Mouse (Mus musculus) CH12.LX (cell line): ENCODE results near the gene Msi2.

Experiments used
- BHLHE40 ChIP-seq: IDR thresholded peaks from 2 replicates; pipeline ENCODE4 v1.6.1; 2011; ENCODE audit warnings: mild to moderate bottlenecking, low read depth, low read length, improper control_type of control experiment
- CHD1 ChIP-seq: IDR thresholded peaks from 2 replicates; pipeline ENCODE4 v1.6.1; 2012; ENCODE audit warnings: low read depth, low read length, improper control_type of control experiment, inconsistent platforms
- CTCF ChIP-seq, 2 experiments: IDR thresholded peaks in 1 of 2; conservative IDR thresholded peaks in 1 of 2; 2 replicates each; pipeline ENCODE4 v1.5.1; 2011 to 2012; ENCODE audit warnings: low read depth in 2 of 2, low read length in 2 of 2, improper control_type of control experiment in 1 of 2, inconsistent platforms in 1 of 2, mild to moderate bottlenecking in 1 of 2, moderate library complexity in 1 of 2
- POLR2A ChIP-seq: IDR thresholded peaks from 2 replicates; pipeline ENCODE4 v1.6.1; 2011; ENCODE audit warnings: low read depth, mild to moderate bottlenecking, improper control_type of control experiment, low read length
- RAD21 ChIP-seq: IDR thresholded peaks from 2 replicates; pipeline ENCODE4 v1.6.1; 2011; ENCODE audit warnings: low read depth, mild to moderate bottlenecking, low read length, improper control_type of control experiment, moderate library complexity
- ZC3H11A ChIP-seq: IDR thresholded peaks from 2 replicates; pipeline ENCODE4 v1.6.1; 2012; ENCODE audit warnings: low read depth, mild to moderate bottlenecking, inconsistent platforms, low read length, improper control_type of control experiment
- ZNF384 ChIP-seq: IDR thresholded peaks from 2 replicates; pipeline ENCODE4 v1.6.1; 2012; ENCODE audit warnings: low read depth, low read length, improper control_type of control experiment, inconsistent platforms

GRCm38 (mm10) chr11:88701020-88701419, 17.3 kb downstream of the Msi2 start:
- TF ChIP-seq CTCF (conservative IDR thresholded peaks at IDR 0.05 in 1 of 2, IDR thresholded peaks at IDR 0.05 in 1 of 2; ENCODE audit: low read depth in 2 of 2, low read length in 2 of 2) (no peak), ZC3H11A (no peak), BHLHE40 (no peak), RAD21 (no peak), POLR2A (no peak), ZNF384 (no peak), CHD1 (no peak)
